Mouse (Mus musculus) testis, adult 2 months (tissue): ENCODE data around the gene Hspa1l. TPM values are rescaled to one million over a fixed set of nuclear protein-coding genes. Genes with fewer than 3 reads are reported as not detected.
A peak's percentile ranks its signal among the peaks of the same experiment; 100 is the strongest.
"Not testable (repeated sequence)": the region's sequence is repeated elsewhere in the genome, so short reads cannot be mapped to it uniquely, and the experiment has no call there.

Experiments used
- H3K27ac ChIP-seq: fragments of 200-500 bp; 2 replicates; pipeline ENCODE4 v1.5.1; 2012; ENCODE audit warnings: low read depth, low read length; ENCODE audit not compliant: control insufficient read depth, insufficient read depth
- H3K27me3 ChIP-seq: fragments of 200-500 bp; 2 replicates; pipeline ENCODE4 v1.6.1; 2012; ENCODE audit warnings: mild to moderate bottlenecking, low read length, moderate library complexity; ENCODE audit not compliant: control insufficient read depth, insufficient read depth
- H3K36me3 ChIP-seq: fragments of 200-500 bp; 2 replicates; pipeline ENCODE4 v1.6.1; 2012; ENCODE audit warnings: mild to moderate bottlenecking, low read length; ENCODE audit not compliant: control insufficient read depth, insufficient read depth
- H3K4me1 ChIP-seq: fragments of 200-500 bp; 2 replicates; pipeline ENCODE4 v1.6.1; 2012; ENCODE audit warnings: low read length; ENCODE audit not compliant: control insufficient read depth, insufficient read depth
- H3K4me3 ChIP-seq: fragments of 200-500 bp; 2 replicates; pipeline ENCODE4 v1.5.1; 2012; ENCODE audit warnings: low read depth, mild to moderate bottlenecking, low read length, moderate library complexity, mixed read lengths; ENCODE audit not compliant: control insufficient read depth
- CTCF ChIP-seq: fragments of 200-500 bp; IDR thresholded peaks from 2 replicates; pipeline ENCODE4 v1.5.1; 2012; ENCODE audit warnings: low read depth, mild to moderate bottlenecking, inconsistent platforms, low read length, moderate library complexity; ENCODE audit not compliant: control insufficient read depth, insufficient read depth, insufficient replicate concordance
- POLR2A ChIP-seq: fragments of 200-500 bp; IDR thresholded peaks from 2 replicates; pipeline ENCODE4 v1.6.1; 2012; ENCODE audit warnings: low read depth, mild to moderate bottlenecking, inconsistent platforms, low read length, moderate library complexity; ENCODE audit not compliant: control insufficient read depth
- polyA plus RNA-seq: library from polyadenylated mRNA; depleted of rRNA; stranded (reverse); fragments of >200 nt; gene quantifications from 2 replicates; pipeline ENCODE4 v1.2.3, GENCODE M21; 2012

Gene Hspa1l
- polyA plus RNA-seq, 1 experiment: 718 TPM

- H3K4me3 ChIP-seq: no peak overlapping the region
- no peaks in the 10 kb centered on the region for H3K27me3 ChIP-seq
- H3K4me1 ChIP-seq: peaks cover 3% of the 10 kb centered on the region
- no peak overlapping the region for H3K27ac ChIP-seq
- H3K36me3 ChIP-seq: no peaks in the 10 kb centered on the region
- TF ChIP-seq CTCF (no peak), POLR2A (no peak)
These were observed 25.9 kb upstream of the Hspa1l start for GRCm38 (mm10) chr17:34946486-34947140.

- Histone ChIP-seq H3K36me3 (no peaks in the 10 kb centered on the region), H3K4me1 (peaks cover 4% of the 10 kb centered on the region; the same call in 1 of the 2 replicates), H3K27me3 (no peaks in the 10 kb centered on the region), H3K4me3 (no peak overlapping the region), H3K27ac (no peak overlapping the region)
- TF ChIP-seq POLR2A: no peak
- no peak for TF ChIP-seq CTCF
These were observed 24.9 kb upstream of the Hspa1l start for GRCm38 (mm10) chr17:34947606-34948005.

- H3K27ac ChIP-seq, H3K4me3 ChIP-seq, H3K4me1 ChIP-seq, H3K36me3 ChIP-seq, H3K27me3 ChIP-seq: not testable (repeated sequence)
These were observed 23.6 kb upstream of the Hspa1l start for GRCm38 (mm10) chr17:34948721-34949552.

- H3K4me1 ChIP-seq: peaks cover 4% of the 10 kb centered on the region; the same call in 1 of the 2 replicates
- no peaks in the 10 kb centered on the region for H3K36me3 ChIP-seq
- H3K27ac ChIP-seq: no peak overlapping the region
- TF ChIP-seq CTCF (no peak), POLR2A (no peak)
- H3K4me3 ChIP-seq: no peak overlapping the region
- no peaks in the 10 kb centered on the region for H3K27me3 ChIP-seq
These were observed 22.9 kb upstream of the Hspa1l start for GRCm38 (mm10) chr17:34949553-34949969.

GRCm38 (mm10) chr17:34950514-34951455 lies 21.7 kb upstream of the Hspa1l start:
- Histone ChIP-seq H3K4me3 (no peak overlapping the region), H3K36me3 (no peaks in the 10 kb centered on the region), H3K4me1 (peaks cover 4% of the 10 kb centered on the region; the same call in 1 of the 2 replicates), H3K27ac (no peak overlapping the region), H3K27me3 (no peaks in the 10 kb centered on the region)
- no peak for TF ChIP-seq POLR2A
- TF ChIP-seq CTCF: no peak

- Histone ChIP-seq H3K27me3 (no peaks in the 10 kb centered on the region), H3K4me1 (peaks cover 4% of the 10 kb centered on the region; the same call in 1 of the 2 replicates), H3K36me3 (no peaks in the 10 kb centered on the region), H3K4me3 (peak overlapping the region; percentile 97), H3K27ac (peak overlapping the region; percentile 90)
- TF ChIP-seq CTCF: no peak
- TF ChIP-seq POLR2A: no peak
These were observed 20.7 kb upstream of the Hspa1l start for GRCm38 (mm10) chr17:34951636-34952377.
